Mouse (Mus musculus) bone marrow, adult 2 months (tissue): ENCODE results near the gene Prl7d1.

Source experiments
- CTCF ChIP-seq: fragments of 200-500 bp; IDR thresholded peaks from 2 replicates; pipeline ENCODE4 v1.5.1; 2011; ENCODE audit warnings: low read length, control low read depth; ENCODE audit not compliant: control insufficient read depth, insufficient read depth
- POLR2A ChIP-seq: fragments of 200-500 bp; IDR thresholded peaks from 2 replicates; pipeline ENCODE4 v1.6.1; 2011; ENCODE audit warnings: low read depth, mild to moderate bottlenecking, control low read depth, low read length, borderline replicate concordance; ENCODE audit not compliant: control insufficient read depth

- TF ChIP-seq CTCF, result no peak
- no peak for TF ChIP-seq POLR2A
Measured at GRCm38 (mm10) chr13:27667936-27668335, 48.6 kb downstream of the Prl7d1 start, which contains the start of gene Prl7a2.
